Mouse (Mus musculus) midbrain, postnatal 0 days (tissue): Measurements from ENCODE around the gene Elmod1. TPM values are rescaled to one million over a fixed set of nuclear protein-coding genes. Genes with fewer than 3 reads are reported as not detected.

Experiments
- ATAC-seq: fragments of 200-750 bp; cut with Nextera tagmentation; 2 replicates; pipeline ENCODE4 v1.8.0; 2017; ENCODE audit warnings: moderate number of reproducible peaks, mild to moderate bottlenecking, moderate TSS enrichment, moderate library complexity; ENCODE audit not compliant: low FRiP score
- DNase-seq: peaks from one replicate; pipeline ENCODE4 v3.0.0-alpha.2; 2015; ENCODE audit warnings: low spot score
- H3K27ac ChIP-seq: fragments of 300-500 bp; sonication (generic); 2 replicates; pipeline ENCODE4 v1.5.1; 2014; ENCODE audit warnings: low read depth, mild to moderate bottlenecking, low read length, mixed read lengths
- H3K27me3 ChIP-seq: fragments of 300-500 bp; sonication (generic); 2 replicates; pipeline ENCODE4 v1.6.1; 2014; ENCODE audit warnings: low read length, control low read depth, mixed read lengths; ENCODE audit not compliant: insufficient read depth
- H3K36me3 ChIP-seq: fragments of 300-500 bp; sonication (generic); 2 replicates; pipeline ENCODE4 v1.6.1; 2014; ENCODE audit warnings: low read length, control low read depth, mixed read lengths; ENCODE audit not compliant: insufficient read depth
- H3K4me1 ChIP-seq: fragments of 300-500 bp; sonication (generic); 2 replicates; pipeline ENCODE4 v1.6.1; 2014; ENCODE audit warnings: mild to moderate bottlenecking, control low read depth, antibody characterized with exemption, low read length, mixed read lengths; ENCODE audit not compliant: insufficient read depth
- H3K4me2 ChIP-seq: fragments of 300-500 bp; sonication (generic); 2 replicates; pipeline ENCODE4 v1.6.1; 2014; ENCODE audit warnings: low read depth, mild to moderate bottlenecking, low read length, mixed read lengths; ENCODE audit not compliant: poor library complexity, severe bottlenecking
- H3K4me3 ChIP-seq: fragments of 300-500 bp; sonication (generic); 2 replicates; pipeline ENCODE4 v1.5.1; 2014; ENCODE audit warnings: low read depth, mild to moderate bottlenecking, low read length, moderate library complexity
- H3K9ac ChIP-seq: fragments of 300-500 bp; sonication (generic); replicated peaks from 2 replicates; pipeline ENCODE4 v1.6.1; 2014; ENCODE audit warnings: mild to moderate bottlenecking, low read length, moderate library complexity, mixed read lengths; ENCODE audit not compliant: poor library complexity, severe bottlenecking
- H3K9me3 ChIP-seq: fragments of 300-500 bp; sonication (generic); 2 replicates; pipeline ENCODE4 v1.6.1; 2016; ENCODE audit warnings: low read length, control low read depth
- CTCF ChIP-seq: IDR thresholded peaks from 2 replicates; pipeline ENCODE4 v1.5.1; 2016; ENCODE audit warnings: antibody characterized with exemption, mild to moderate bottlenecking
- WGBS: fragments of 180-500 bp; shearing (Covaris S2); extraction: QIAGEN DNeasy Blood & Tissue Kit; methylation state at CpG from one replicate; pipeline ENCODE4 v1.1.7; 2014; 5-methylcytosine and 5-hydroxymethylcytosine counted together
- polyA plus RNA-seq: library from polyadenylated mRNA; unstranded; fragments of >200 nt; fragmentation: Nextera tagmentation; extraction: Ambion mirVana; gene quantifications from 2 replicates; pipeline ENCODE4 v1.2.1, GENCODE M21; 2015
- total RNA-seq: library from RNA; depleted of rRNA; stranded (reverse); fragments of >200 nt; gene quantifications from 2 replicates; pipeline ENCODE4 v1.2.3, GENCODE M21; 2014

Gene Elmod1
- total and polyA plus RNA-seq, 2 experiments from 2014 or later, result 26.6 to 101 TPM

DNA sequence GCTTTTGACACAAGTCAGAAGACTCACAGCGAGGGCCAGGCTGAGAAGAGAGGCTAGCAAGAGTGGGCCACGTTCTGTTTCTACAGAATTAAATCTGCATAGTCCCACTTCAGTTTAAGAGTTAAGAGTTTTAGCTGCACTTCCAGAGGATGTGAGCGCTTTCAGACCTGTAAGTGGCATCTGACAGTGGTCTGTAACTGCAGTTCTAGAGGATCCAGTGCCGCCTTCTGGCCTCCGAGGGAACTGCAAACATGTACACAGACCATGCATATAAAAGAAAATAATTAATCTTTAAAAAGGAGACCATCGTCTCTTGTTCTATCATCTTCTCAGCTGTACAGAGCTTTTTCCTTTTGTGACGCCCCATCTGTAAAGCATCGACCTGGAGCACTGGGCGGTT lies 9.8 kb upstream of the Elmod1 start:
- ATAC-seq (no peak), DNase-seq (peak; percentile 66)

DNA sequence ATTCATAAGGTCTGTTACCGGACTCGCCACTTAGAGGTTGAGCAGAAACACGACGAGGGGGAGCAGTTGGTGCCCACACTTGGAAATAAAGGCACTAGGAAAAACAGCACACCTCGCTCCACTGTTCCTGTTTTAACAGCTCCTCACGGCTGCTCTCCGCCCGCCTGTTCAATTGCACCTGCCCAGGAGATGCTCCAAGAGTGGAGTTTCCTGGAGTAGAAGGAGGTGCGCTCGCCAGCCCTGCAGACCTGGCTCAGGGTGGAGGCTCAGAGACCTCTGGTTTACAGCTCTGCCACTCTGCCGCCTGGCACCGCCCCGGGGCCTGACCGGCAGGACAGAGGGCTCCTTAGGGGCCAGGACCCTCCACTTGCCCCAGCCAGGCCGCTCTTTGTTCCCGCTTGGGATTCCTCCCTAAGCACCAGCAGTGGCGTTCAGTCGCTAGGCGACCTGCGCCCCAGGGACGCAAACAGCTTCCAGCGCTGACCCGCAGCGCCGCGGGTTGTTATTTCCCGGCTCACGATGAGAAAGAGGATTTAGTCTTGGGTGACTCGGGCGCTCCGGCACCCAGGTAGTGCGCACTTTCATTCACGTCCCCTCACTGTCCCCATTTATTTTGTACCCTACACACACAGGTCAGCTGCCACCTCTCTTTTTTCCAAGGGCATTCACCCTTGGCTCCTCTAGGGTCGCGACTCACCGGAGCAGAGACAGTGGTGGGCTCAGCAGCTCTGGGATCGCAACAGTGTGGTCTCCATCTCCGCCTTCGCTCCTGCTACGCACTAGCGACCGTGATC lies 576 bp downstream of the Elmod1 start:
- Histone ChIP-seq H3K27ac (peak overlapping the region; percentile 85), H3K9me3 (no peaks in the 10 kb centered on the region), H3K9ac (peak overlapping the region; percentile 90), H3K4me3 (peak overlapping the region; percentile 90), H3K4me1 (no peaks in the 10 kb centered on the region), H3K27me3 (no peaks in the 10 kb centered on the region), H3K4me2 (peak overlapping the region; percentile 81), H3K36me3 (no peaks in the 10 kb centered on the region)
- WGBS, result 2% methylated on average over 41 of the region's 42 CpGs
- peak; percentile 68 for ATAC-seq
- TF ChIP-seq CTCF, result no peak
- DNase-seq, result peak; percentile 50

More for the DNA sequence above, 9.8 kb upstream of the Elmod1 start:
- no peak overlapping the region for H3K9ac ChIP-seq
- no peak overlapping the region for H3K4me3 ChIP-seq
- 26% methylated on average over 9 of the region's 9 CpGs for WGBS
- no peak overlapping the region for H3K4me2 ChIP-seq
- no peaks in the 10 kb centered on the region for H3K9me3 ChIP-seq
- peak; percentile 87 for TF ChIP-seq CTCF
- no peaks in the 10 kb centered on the region for H3K36me3 ChIP-seq
- no peaks in the 10 kb centered on the region for H3K27me3 ChIP-seq
- H3K27ac ChIP-seq, result no peak overlapping the region
- no peaks in the 10 kb centered on the region for H3K4me1 ChIP-seq

DNA sequence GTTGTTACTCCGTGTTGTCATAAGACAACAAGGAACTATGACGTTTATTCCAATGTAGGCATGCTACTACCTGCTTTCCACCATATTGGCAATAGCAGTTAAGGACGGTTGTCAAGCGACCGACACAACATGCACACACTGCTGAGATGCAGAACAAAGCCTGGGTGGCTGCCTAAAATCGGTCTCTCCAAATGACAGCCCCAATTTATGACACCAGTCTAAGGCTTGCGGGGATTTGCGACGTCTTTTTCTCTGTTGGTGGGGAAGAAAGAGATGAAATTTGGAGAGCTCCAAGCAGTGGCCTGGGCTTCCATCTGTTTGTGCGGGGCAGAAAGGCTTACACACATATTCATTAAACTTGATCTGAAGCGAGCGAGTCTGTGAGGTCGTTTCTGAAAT lies 1.2 kb downstream of the Elmod1 start:
- H3K4me3 ChIP-seq, result peak overlapping the region; percentile 90
- H3K36me3 ChIP-seq, result no peaks in the 10 kb centered on the region
- ATAC-seq (peak; percentile 29; the same call in 1 of the 2 replicates), DNase-seq (peak; percentile 47)
- peak overlapping the region; percentile 81 for H3K4me2 ChIP-seq
- H3K4me1 ChIP-seq, result no peaks in the 10 kb centered on the region
- H3K9me3 ChIP-seq, result no peaks in the 10 kb centered on the region
- H3K27me3 ChIP-seq, result no peaks in the 10 kb centered on the region
- TF ChIP-seq CTCF, result no peak
- H3K27ac ChIP-seq, result peak overlapping the region; percentile 85
- 7% methylated on average over 13 of the region's 13 CpGs for WGBS
- H3K9ac ChIP-seq, result peak overlapping the region; percentile 90

DNA sequence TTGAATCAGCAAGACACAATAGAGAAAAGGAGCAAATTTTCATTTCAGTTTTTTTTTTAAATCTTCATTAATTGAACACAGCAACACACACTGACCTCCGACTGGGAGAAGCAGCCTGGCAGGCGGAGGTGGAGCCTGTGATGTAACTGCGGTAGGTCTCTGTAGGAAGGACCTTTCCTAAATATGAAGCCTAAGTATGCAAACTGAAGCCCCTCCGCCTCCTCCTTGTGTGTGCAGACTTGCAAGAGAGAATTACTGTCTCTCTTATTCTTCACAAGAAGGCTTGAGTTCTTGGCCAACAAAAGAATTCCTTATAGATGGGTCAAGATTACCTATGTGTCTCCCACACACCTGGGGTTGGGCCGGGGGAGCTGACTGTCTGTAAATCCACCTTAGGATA lies 1.9 kb downstream of the Elmod1 start:
- Histone ChIP-seq H3K4me2 (peak overlapping the region; percentile 81), H3K9ac (peak overlapping the region; percentile 90; the same call in 1 of the 2 replicates), H3K27me3 (no peaks in the 10 kb centered on the region), H3K4me1 (no peaks in the 10 kb centered on the region), H3K27ac (peak overlapping the region; percentile 85; the same call in 1 of the 2 replicates), H3K9me3 (no peaks in the 10 kb centered on the region), H3K36me3 (no peaks in the 10 kb centered on the region), H3K4me3 (peak overlapping the region; percentile 90)
- ATAC-seq (no peak), DNase-seq (peak; percentile 19)
- no peak for TF ChIP-seq CTCF
- WGBS, result 52% methylated on average over 5 of the region's 5 CpGs

DNA sequence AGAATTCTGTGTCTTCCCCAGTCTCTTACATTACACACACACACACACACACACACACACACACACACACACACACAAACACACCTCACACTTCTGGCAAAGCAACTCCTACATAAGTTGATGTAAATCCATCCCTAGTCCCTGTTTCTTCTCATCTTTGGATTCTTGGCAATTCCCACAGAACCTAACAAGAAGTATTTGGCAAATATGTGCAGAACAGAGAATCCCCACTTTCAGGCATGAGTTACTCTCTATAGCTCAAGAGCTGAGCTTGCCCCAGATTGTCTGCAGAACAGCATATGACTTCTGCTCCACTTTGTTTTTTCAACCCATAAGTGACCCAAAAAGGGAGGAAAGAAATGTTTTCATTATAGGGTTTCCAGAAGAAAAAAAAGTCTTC lies 2.7 kb downstream of the Elmod1 start:
- H3K4me2 ChIP-seq, result peak overlapping the region; percentile 21
- H3K36me3 ChIP-seq, result no peaks in the 10 kb centered on the region
- H3K27me3 ChIP-seq, result no peaks in the 10 kb centered on the region
- TF ChIP-seq CTCF, result no peak
- H3K27ac ChIP-seq, result no peak overlapping the region
- H3K4me1 ChIP-seq, result no peaks in the 10 kb centered on the region
- no peak overlapping the region for H3K9ac ChIP-seq
- ATAC-seq (no peak), DNase-seq (no peak)
- no peaks in the 10 kb centered on the region for H3K9me3 ChIP-seq
- H3K4me3 ChIP-seq, result peak overlapping the region; percentile 90; the same call in 1 of the 2 replicates

DNA sequence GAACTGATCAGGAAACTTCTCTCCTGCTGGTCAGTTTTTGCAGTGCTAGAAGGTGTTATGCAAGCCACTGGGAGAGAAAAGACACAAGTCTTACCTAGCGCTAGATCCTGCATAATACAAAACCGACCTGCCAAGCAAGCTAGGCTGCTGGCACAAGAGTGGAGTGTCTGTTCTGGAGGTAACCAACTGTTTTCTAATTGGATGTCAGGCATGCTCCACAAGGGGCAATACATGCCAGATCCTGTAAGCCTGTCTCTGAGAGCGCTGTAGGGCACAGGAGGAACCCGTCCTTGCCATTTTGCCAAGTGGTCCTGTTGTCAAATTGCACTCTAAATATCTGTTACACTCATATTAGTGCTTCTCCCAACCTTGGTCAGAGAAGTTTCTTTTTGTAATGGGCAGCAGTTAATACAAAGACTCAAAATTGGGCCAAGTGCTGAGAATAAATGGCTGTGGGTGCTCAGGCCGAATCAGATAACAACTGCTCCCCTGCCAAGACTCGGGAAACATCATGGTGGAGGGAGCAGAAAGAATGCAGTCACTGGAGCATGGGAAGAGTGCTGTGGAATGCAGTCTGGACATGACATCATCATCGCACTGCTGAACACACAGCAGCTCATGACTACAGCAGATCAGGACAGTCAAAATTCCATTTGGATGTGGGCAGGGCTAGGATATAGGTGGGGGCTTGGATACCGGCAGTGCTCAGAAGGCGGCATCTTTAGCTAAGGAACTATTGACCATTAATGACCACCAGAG lies 7.3 kb downstream of the Elmod1 start:
- TF ChIP-seq CTCF, result no peak
- 48% methylated on average over 9 of the region's 9 CpGs for WGBS
- peak; percentile 62 for DNase-seq

More for the DNA sequence above, 7.3 kb downstream of the Elmod1 start:
- Histone ChIP-seq H3K9me3 (no peaks in the 10 kb centered on the region), H3K36me3 (no peaks in the 10 kb centered on the region), H3K4me3 (no peak overlapping the region), H3K27ac (no peak overlapping the region), H3K27me3 (no peaks in the 10 kb centered on the region), H3K9ac (no peak overlapping the region), H3K4me2 (no peak overlapping the region), H3K4me1 (no peaks in the 10 kb centered on the region)
- no peak for ATAC-seq
